Comparison of ENCODE assay signal across 8 mouse cellular contexts in genomic region chr5:117286286-117286685, GRCm38 (mm10). TPM values are rescaled to one million over a fixed set of nuclear protein-coding genes. Genes with fewer than 3 reads are reported as not detected.
DNase-seq lines count a peak whose midpoint lies in the region; ATAC-seq and TF ChIP-seq lines count a peak whose summit lies in the region.

No protein-coding gene starts in this region.

- H3K27me3 ChIP-seq in embryonic facial prominence, embryonic 14.5 days (replicated peaks; ENCODE audit: control insufficient read depth, insufficient read depth, low read length), result no peaks in the 10 kb centered on the region
- H3K27me3 ChIP-seq in limb, embryonic 10.5 days (ENCODE audit: low read depth, poor library complexity, severe bottlenecking), result no peaks in the 10 kb centered on the region
- H3K27me3 ChIP-seq in neural tube, embryonic 14.5 days (ENCODE audit: control insufficient read depth, insufficient read depth, low read length), result no peaks in the 10 kb centered on the region

- no peak for ATAC-seq in embryonic facial prominence, embryonic 14.5 days (ENCODE audit: low read depth)
- ATAC-seq in neural tube, embryonic 14.5 days (ENCODE audit: low read depth), result no peak
- no peak for ATAC-seq in granulocyte monocyte progenitor cell, adult 5-6 weeks (replicated peaks; ENCODE audit: poor library complexity, severe bottlenecking)

- peaks cover 40% of the 10 kb centered on the region for H3K36me3 ChIP-seq in embryonic facial prominence, embryonic 14.5 days (ENCODE audit: control insufficient read depth, insufficient read depth, low read length)
- peaks cover 44% of the 10 kb centered on the region for H3K36me3 ChIP-seq in limb, embryonic 10.5 days
- peaks cover 14% of the 10 kb centered on the region; the same call in 1 of the 2 replicates for H3K36me3 ChIP-seq in neural tube, embryonic 14.5 days (ENCODE audit: control insufficient read depth, insufficient read depth, low read length)

- H3K9me3 ChIP-seq in embryonic facial prominence, embryonic 14.5 days (ENCODE audit: control insufficient read depth, low read length), result no peaks in the 10 kb centered on the region
- H3K9me3 ChIP-seq in limb, embryonic 10.5 days (replicated peaks), result no peaks in the 10 kb centered on the region
- no peaks in the 10 kb centered on the region for H3K9me3 ChIP-seq in neural tube, embryonic 14.5 days (ENCODE audit: control insufficient read depth, low read length)

- no peak for TF ChIP-seq CTCF in left cerebral cortex, adult 2 months (IDR thresholded peaks at IDR 0.05)

- intact Hi-C loops in left cerebral cortex, adult 2 months (cut with DNase I), result loop anchor here (5.0 kb wide), 2 partner anchors 44 to 169 kb away; partner anchors contain the start of gene Suds3
- intact Hi-C loops in left cerebral cortex, postnatal 4 days (cut with DNase I), result no loop called here

- peaks cover 15% of the 10 kb centered on the region for H3K4me1 ChIP-seq in embryonic facial prominence, embryonic 14.5 days (ENCODE audit: control insufficient read depth, insufficient read depth, low read length)
- H3K4me1 ChIP-seq in limb, embryonic 10.5 days, result peaks cover 20% of the 10 kb centered on the region
- H3K4me1 ChIP-seq in neural tube, embryonic 14.5 days (ENCODE audit: control insufficient read depth, insufficient read depth, low read length), result peaks cover 25% of the 10 kb centered on the region

- H3K4me3 ChIP-seq in left cerebral cortex, adult 2 months, result peak overlapping the region; percentile 78
- H3K4me3 ChIP-seq in embryonic facial prominence, embryonic 14.5 days (ENCODE audit: low read depth, low read length), result peak overlapping the region; percentile 83
- H3K4me3 ChIP-seq in limb, embryonic 10.5 days, result peak overlapping the region; percentile 75
- H3K4me3 ChIP-seq in neural tube, embryonic 14.5 days (ENCODE audit: low read depth, low read length), result peak overlapping the region; percentile 77

- DNase-seq in left cerebral cortex, adult 2 months (ENCODE audit: extremely low spot score in 1 of 2, low spot score in 2 of 2), result no peak
- DNase-seq in left cerebral cortex, postnatal 4 days, result no peak
- DNase-seq in embryonic facial prominence, embryonic 14.5 days (ENCODE audit: low spot score), result no peak
- DNase-seq in limb, embryonic 10.5 days (ENCODE audit: low spot score), result no peak
- DNase-seq in spleen, adult 12 weeks (ENCODE audit: low spot score), result no peak
- DNase-seq in thymus, postnatal 36 days, result no peak

- no peak overlapping the region; the same call in 1 of the 2 replicates for H3K27ac ChIP-seq in left cerebral cortex, adult 2 months
- H3K27ac ChIP-seq in embryonic facial prominence, embryonic 14.5 days (replicated peaks; ENCODE audit: low read depth, low read length), result peak overlapping the region; percentile 76; the same call in 1 of the 2 replicates
- H3K27ac ChIP-seq in limb, embryonic 10.5 days, result peak overlapping the region; percentile 94
- H3K27ac ChIP-seq in neural tube, embryonic 14.5 days (ENCODE audit: low read depth, low read length), result no peak overlapping the region

- H3K4me2 ChIP-seq in embryonic facial prominence, embryonic 14.5 days (ENCODE audit: low read depth, low read length), result peak overlapping the region; percentile 77
- H3K4me2 ChIP-seq in neural tube, embryonic 14.5 days (ENCODE audit: low read depth, low read length), result peak overlapping the region; percentile 71

- H3K9ac ChIP-seq in embryonic facial prominence, embryonic 14.5 days (ENCODE audit: low read depth, low read length), result peak overlapping the region; percentile 85
- H3K9ac ChIP-seq in neural tube, embryonic 14.5 days (replicated peaks; ENCODE audit: low read depth, low read length), result peak overlapping the region; percentile 73

- 34% methylated on average over 3 of the region's 3 CpGs for WGBS in embryonic facial prominence, embryonic 14.5 days
- 51% methylated on average over 3 of the region's 3 CpGs for WGBS in limb, embryonic 10.5 days
- WGBS in neural tube, embryonic 14.5 days, result 58% methylated on average over 3 of the region's 3 CpGs

RNA-seq across cellular contexts. Expression of gene Pebp1, which starts 1.1 kb away (rescaled TPM):
- total RNA-seq in left cerebral cortex, adult 2 months (2021), result 100 to 1,000 TPM; 647 to 672 TPM
- total RNA-seq in left cerebral cortex, postnatal 4 days (2021), result 100 to 1,000 TPM; 725 to 728 TPM
- 617 and 666 TPM in 2 replicates for polyA plus RNA-seq in embryonic facial prominence, embryonic 14.5 days (2014; fragmentation: Nextera tagmentation; extraction: Ambion mirVana)
- polyA plus RNA-seq in limb, embryonic 10.5 days (2016; fragmentation: Nextera tagmentation; extraction: Ambion mirVana), result 922 and 1,037 TPM in 2 replicates
- 1,002 and 1,074 TPM in 2 replicates for polyA plus RNA-seq in neural tube, embryonic 14.5 days (2014; fragmentation: Nextera tagmentation; extraction: Ambion mirVana)
- total RNA-seq in granulocyte monocyte progenitor cell, adult 5-6 weeks (2014; fragmentation: Nextera tagmentation), result 447 and 515 TPM in 2 replicates
- total RNA-seq in granulocyte monocyte progenitor cell, adult 5-6 weeks (2017), result 170 and 182 TPM in 2 replicates

RNA-seq across cellular contexts. Expression of gene Vsig10, which starts 32.6 kb away (rescaled TPM):
- total RNA-seq in left cerebral cortex, adult 2 months (2021), result 1 to 10 TPM; 1.7 to 2.1 TPM
- 1 to 10 TPM; 1.9 to 3.1 TPM for total RNA-seq in left cerebral cortex, postnatal 4 days (2021)
- polyA plus RNA-seq in embryonic facial prominence, embryonic 14.5 days (2014; fragmentation: Nextera tagmentation; extraction: Ambion mirVana), result 3.9 TPM in 2 replicates
- 3.1 and 4.4 TPM in 2 replicates for polyA plus RNA-seq in limb, embryonic 10.5 days (2016; fragmentation: Nextera tagmentation; extraction: Ambion mirVana)
- polyA plus RNA-seq in neural tube, embryonic 14.5 days (2014; fragmentation: Nextera tagmentation; extraction: Ambion mirVana), result 1.1 and 1.2 TPM in 2 replicates
- 0.92 and 2.9 TPM in 2 replicates for total RNA-seq in granulocyte monocyte progenitor cell, adult 5-6 weeks (2014; fragmentation: Nextera tagmentation)
- 0.56 and 1.5 TPM in 2 replicates for total RNA-seq in granulocyte monocyte progenitor cell, adult 5-6 weeks (2017)

Comparison
In these comparisons a context has a peak if more than half of its experiments do, and no peak if none do; other contexts are left out.
1. H3K27ac ChIP-seq: peak in embryonic facial prominence, embryonic 14.5 days (single experiment) and limb, embryonic 10.5 days (single experiment); none in left cerebral cortex, adult 2 months (single experiment) and neural tube, embryonic 14.5 days (single experiment).
2. Peak in every context shown above with its lines, with median percentiles within 50 percentile points of each other: H3K4me3 ChIP-seq.